In the genomic region with DNA sequence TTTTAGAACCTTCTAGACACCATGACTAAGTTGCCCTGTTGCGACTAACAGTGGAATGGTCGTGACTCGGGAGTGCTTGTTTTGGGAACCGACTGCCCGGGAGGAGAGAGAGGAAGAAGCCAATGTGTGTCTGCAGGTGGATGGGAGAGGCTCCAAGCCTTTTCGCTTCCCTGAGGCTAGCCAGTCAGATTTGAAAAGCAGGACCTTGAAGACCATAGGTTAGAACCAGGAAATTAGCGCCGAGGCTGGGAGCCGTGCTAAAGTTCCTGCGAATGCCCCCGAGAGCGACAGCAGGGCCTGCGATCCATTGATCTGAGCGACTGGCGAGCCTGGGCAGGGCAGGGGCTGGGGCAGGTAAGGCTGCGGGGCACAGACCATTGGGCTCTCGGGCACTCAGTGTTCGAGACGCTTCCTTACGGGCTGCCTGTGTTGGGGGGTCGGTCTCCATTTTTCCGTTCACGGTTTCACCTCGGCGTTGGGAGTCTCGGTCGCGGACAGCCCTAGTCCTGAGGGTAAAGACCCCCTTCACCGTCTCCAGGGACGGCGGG, we compare ENCODE assay signal across 7 mouse cellular contexts. TPM values are rescaled to one million over a fixed set of nuclear protein-coding genes. Genes with fewer than 3 reads are reported as not detected.
DNase-seq lines count a peak whose midpoint lies in the region; ATAC-seq and TF ChIP-seq lines count a peak whose summit lies in the region.

A gene (plus strand): TSS at position 51 of the 548 bp plus-strand sequence.

- no peaks in the 10 kb centered on the region for H3K27me3 ChIP-seq in hindbrain, embryonic 16.5 days (replicated peaks; ENCODE audit: control insufficient read depth, insufficient read depth, low read length)
- H3K27me3 ChIP-seq in small intestine, adult 2 months (ENCODE audit: control insufficient read depth, insufficient read depth, low read length) = no peaks in the 10 kb centered on the region

- intact Hi-C loops in left cerebral cortex, postnatal 10 days (cut with DNase I) = no loop called here

- peaks cover 3% of the 10 kb centered on the region for H3K4me1 ChIP-seq in hindbrain, embryonic 16.5 days (ENCODE audit: control insufficient read depth, insufficient read depth, low read depth, low read length)
- peaks cover 5% of the 10 kb centered on the region; the same call in 1 of the 2 replicates for H3K4me1 ChIP-seq in small intestine, adult 2 months (ENCODE audit: control insufficient read depth, insufficient read depth, insufficient read length, low read length)

- H3K36me3 ChIP-seq in hindbrain, embryonic 16.5 days (ENCODE audit: control insufficient read depth, insufficient read depth, low read length) = no peaks in the 10 kb centered on the region
- H3K36me3 ChIP-seq in small intestine, adult 2 months (ENCODE audit: control insufficient read depth, insufficient read depth, low read length) = no peaks in the 10 kb centered on the region

- peak within 1 kb of the TSS; percentile 99 for H3K27ac ChIP-seq in hindbrain, embryonic 16.5 days (ENCODE audit: low read depth, low read length)
- peak within 1 kb of the TSS; percentile 81 for H3K27ac ChIP-seq in small intestine, adult 2 months (ENCODE audit: insufficient read depth, low read depth, low read length)

- peak within 1 kb of the TSS; percentile 91 for H3K9ac ChIP-seq in hindbrain, embryonic 16.5 days (ENCODE audit: low read depth, low read length)

- H3K9me3 ChIP-seq in hindbrain, embryonic 16.5 days (ENCODE audit: control insufficient read depth, low read length) = no peaks in the 10 kb centered on the region

- H3K4me3 ChIP-seq in hindbrain, embryonic 16.5 days (ENCODE audit: low read length) = peak within 1 kb of the TSS; percentile 84
- H3K4me3 ChIP-seq in small intestine, adult 2 months (ENCODE audit: low read depth, low read length) = peak within 1 kb of the TSS; percentile 95

- no peak for ATAC-seq in activated CD4-positive, CD25-positive, alpha-beta regulatory T cell, adult 4 months
- no peak for ATAC-seq in hindbrain, embryonic 16.5 days
- no peak for ATAC-seq in megakaryocyte progenitor cell, adult 5-6 weeks (replicated peaks; ENCODE audit: poor library complexity)

- TF ChIP-seq POLR2A in small intestine, adult 2 months (IDR thresholded peaks at IDR 0.05; ENCODE audit: low read depth, low read length) = peak; percentile 50; the same call in 1 of the 2 replicates

- DNase-seq in cerebellum, postnatal 10 days = peak; percentile 70 to 75
- peak; percentile 42 for DNase-seq in gastrocnemius, postnatal 10 days
- DNase-seq in left cerebral cortex, postnatal 10 days (ENCODE audit: extremely low spot score in 1 of 2, low spot score in 2 of 2) = peak in 1 of 2 experiments; percentile 55

- TF ChIP-seq CTCF in small intestine, adult 2 months (IDR thresholded peaks at IDR 0.05; ENCODE audit: extremely low read depth, insufficient read length, insufficient replicate concordance, low read depth, low read length) = no peak

- peak within 1 kb of the TSS; percentile 95 for H3K4me2 ChIP-seq in hindbrain, embryonic 16.5 days (ENCODE audit: low read length)

- 2% methylated on average over 29 of the region's 31 CpGs for whole genome bisulfite sequencing in hindbrain, embryonic 16.5 days
- 7% methylated on average over 31 of the region's 31 CpGs for WGBS in small intestine, adult 2 months

RNA-seq across cellular contexts. Expression of the gene that starts here (rescaled TPM):
- 10 to 100 TPM; 47.3 to 58.1 TPM for polyA plus RNA-seq in activated CD4-positive, CD25-positive, alpha-beta regulatory T cell, adult 4 months (2017; shearing (Covaris generic))
- total RNA-seq in gastrocnemius, postnatal 10 days (2021) = 10 to 100 TPM; 51.7 to 61.3 TPM
- 28.6 and 33.8 TPM in 2 replicates for polyA plus RNA-seq in hindbrain, embryonic 16.5 days (2015; fragmentation: Nextera tagmentation; extraction: Ambion mirVana)
- total RNA-seq in left cerebral cortex, postnatal 10 days (2021) = 10 to 100 TPM; 43.3 to 45.8 TPM
- total RNA-seq in megakaryocyte progenitor cell, adult 5-6 weeks (2015) = 31.8 and 40.3 TPM in 2 replicates
- total RNA-seq in megakaryocyte progenitor cell, adult 5-6 weeks (2017) = 32.5 and 50.2 TPM in 2 replicates
- 4.3 and 9.5 TPM in 2 replicates for polyA plus RNA-seq in small intestine, adult 2 months (2012; rRNA removed)
